Mouse (Mus musculus): ENCODE measurements around the gene Eipr1. TPM values are rescaled to one million over a fixed set of nuclear protein-coding genes. Genes with fewer than 3 reads are reported as not detected.

Gene Eipr1
- total and polyA plus RNA-seq, 3 experiments: 33.3 to 35.4 (median 34.4) TPM

GRCm38 (mm10) chr12:28900341-28900740 lies 148.7 kb downstream of the Eipr1 start:
- Histone ChIP-seq H3K27me3 (replicated peaks) (no peaks in the 10 kb centered on the region), H3K4me3 (replicated peaks in 1 of 3; ENCODE audit: low read depth in 2 of 3, low read length in 2 of 3, poor library complexity in 1 of 3) (no peak overlapping the region), H3K9ac (ENCODE audit: insufficient read depth, low read depth) (no peak overlapping the region), H3K4me1 (ENCODE audit: control insufficient read depth in 1 of 2, insufficient read depth in 2 of 2) (peaks cover 0 to 3% of the 10 kb centered on the region in 2 experiments; a peak in 2 of 4 replicates), H3K27ac (ENCODE audit: insufficient read depth, low read depth) (no peak overlapping the region), H3K79me2 (replicated peaks; ENCODE audit: control insufficient read depth, extremely low read depth, insufficient read depth, poor library complexity, severe bottlenecking) (no peaks in the 10 kb centered on the region), H3K4me2 (ENCODE audit: insufficient read depth, low read depth, poor library complexity, severe bottlenecking) (no peak overlapping the region), H3K36me3 (replicated peaks in 1 of 2; ENCODE audit: control insufficient read depth in 1 of 2, insufficient read depth in 1 of 2, low read length in 1 of 2) (no peaks in the 10 kb centered on the region), H3K9me3 (replicated peaks; ENCODE audit: low read length) (no peaks in the 10 kb centered on the region)
- TF ChIP-seq KAT2A (IDR thresholded peaks at IDR 0.05; ENCODE audit: insufficient replicate concordance, low read length): no peak
- no peak for TF ChIP-seq EP300 (IDR thresholded peaks at IDR 0.05; ENCODE audit: low read length)
- no peak for TF ChIP-seq TCF12 (IDR thresholded peaks at IDR 0.05; ENCODE audit: low read depth, low read length)
- TF ChIP-seq JUN (IDR thresholded peaks at IDR 0.05; ENCODE audit: insufficient read depth, low read depth, low read length): no peak
- TF ChIP-seq PAX5 (IDR thresholded peaks at IDR 0.05; ENCODE audit: low read length): no peak
- TF ChIP-seq HCFC1 (IDR thresholded peaks at IDR 0.05; ENCODE audit: low read depth, low read length): no peak
- TF ChIP-seq POLR2AphosphoS2 (IDR thresholded peaks at IDR 0.05; ENCODE audit: low read depth, low read length): no peak
- no peak for TF ChIP-seq ZMIZ1 (IDR thresholded peaks at IDR 0.05; ENCODE audit: low read depth, low read length)
- no peak for TF ChIP-seq TBP (conservative IDR thresholded peaks at IDR 0.05; ENCODE audit: low read depth, low read length)
- no peak for TF ChIP-seq CTCF (conservative IDR thresholded peaks at IDR 0.05 in 1 of 2, IDR thresholded peaks at IDR 0.05 in 1 of 2; ENCODE audit: low read depth in 2 of 2, low read length in 2 of 2)
- no peak for TF ChIP-seq ZKSCAN1 (IDR thresholded peaks at IDR 0.05; ENCODE audit: borderline replicate concordance, low read depth, low read length)
- no peak for TF ChIP-seq MXI1 (IDR thresholded peaks at IDR 0.05; ENCODE audit: low read depth, low read length)
- TF ChIP-seq ZNF384 (IDR thresholded peaks at IDR 0.05; ENCODE audit: low read depth, low read length): no peak
- TF ChIP-seq ELF1 (IDR thresholded peaks at IDR 0.05; ENCODE audit: low read depth, low read length): no peak
- TF ChIP-seq UBTF (IDR thresholded peaks at IDR 0.05; ENCODE audit: low read depth, low read length): no peak
- dilution Hi-C loops (cut with MboI; ENCODE audit: extremely low pct_ligation_motif_present, extremely low pct_unique_long_range_greater_than_20kb, low sequenced_read_pairs) (no loop called here), in situ Hi-C loops (cut with MboI; ENCODE audit: low pct_ligation_motif_present, low pct_unique_long_range_greater_than_20kb, low sequenced_read_pairs) (no loop called here)
- DNase-seq (ENCODE audit: extremely low read depth): no peak

- DNase-seq (ENCODE audit: extremely low read depth): no peak
- dilution Hi-C loops (cut with MboI; ENCODE audit: extremely low pct_ligation_motif_present, extremely low pct_unique_long_range_greater_than_20kb, low sequenced_read_pairs) (no loop called here), in situ Hi-C loops (cut with MboI; ENCODE audit: low pct_ligation_motif_present, low pct_unique_long_range_greater_than_20kb, low sequenced_read_pairs) (no loop called here)
- Histone ChIP-seq H3K9me3 (replicated peaks; ENCODE audit: low read length) (no peaks in the 10 kb centered on the region), H3K79me2 (replicated peaks; ENCODE audit: control insufficient read depth, extremely low read depth, insufficient read depth, poor library complexity, severe bottlenecking) (no peaks in the 10 kb centered on the region), H3K4me3 (replicated peaks in 1 of 3; ENCODE audit: low read depth in 2 of 3, low read length in 2 of 3, poor library complexity in 1 of 3) (no peak overlapping the region), H3K27ac (ENCODE audit: insufficient read depth, low read depth) (no peak overlapping the region), H3K4me2 (ENCODE audit: insufficient read depth, low read depth, poor library complexity, severe bottlenecking) (no peak overlapping the region), H3K9ac (ENCODE audit: insufficient read depth, low read depth) (no peak overlapping the region), H3K4me1 (ENCODE audit: control insufficient read depth in 1 of 2, insufficient read depth in 2 of 2) (peaks cover 0 to 3% of the 10 kb centered on the region in 2 experiments; a peak in 2 of 4 replicates), H3K27me3 (replicated peaks) (no peaks in the 10 kb centered on the region), H3K36me3 (replicated peaks in 1 of 2; ENCODE audit: control insufficient read depth in 1 of 2, insufficient read depth in 1 of 2, low read length in 1 of 2) (no peaks in the 10 kb centered on the region)
- TF ChIP-seq NELFE (IDR thresholded peaks at IDR 0.05; ENCODE audit: low read depth, low read length) (no peak), ZKSCAN1 (IDR thresholded peaks at IDR 0.05; ENCODE audit: borderline replicate concordance, low read depth, low read length) (no peak)
Observed at GRCm38 (mm10) chr12:28902132-28902531, 150.5 kb downstream of the Eipr1 start.

Measured in CH12.LX (cell line).